Mouse (Mus musculus) megakaryocyte, embryonic 14.5 days (primary cell): Measurements from ENCODE around the gene Akt1.

ENCODE experiments used
- FLI1 ChIP-seq: IDR thresholded peaks from 2 replicates; pipeline ENCODE4 v1.6.1; 2012; ENCODE audit warnings: low read length, inconsistent platforms, mixed read lengths
- GATA1 ChIP-seq: IDR thresholded peaks from 3 replicates; pipeline ENCODE4 v1.6.1; 2012; ENCODE audit warnings: mixed read lengths, low read length, inconsistent platforms, borderline replicate concordance

GRCm38 (mm10) chr12:112621900-112622299, 52.8 kb downstream of the Akt1 start:
- TF ChIP-seq FLI1 (no peak), GATA1 (no peak)
